16 mouse cellular contexts compared by ENCODE assay signal in genomic region chr4:141106526-141107183, GRCm38 (mm10). TPM values are rescaled to one million over a fixed set of nuclear protein-coding genes. Genes with fewer than 3 reads are reported as not detected.
"Had no signal": no experiment of that assay in that cellular context is flagged by ENCODE, and none has a peak within 500 bp of the region (broad histone marks: within the 10 kb centered on the region; RNA-seq: fewer than 3 reads in every experiment).

No protein-coding gene starts in this region.

- H3K4me2 ChIP-seq: liver, embryonic 13.5 days; neural tube, embryonic 15.5 days had no signal

- H3K9me3 ChIP-seq: liver, embryonic 13.5 days; neural tube, embryonic 15.5 days had no signal

- H3K4me1 ChIP-seq: liver, embryonic 13.5 days; neural tube, embryonic 15.5 days had no signal

- DNase-seq: kidney, adult 11 months; kidney, adult 9 months; kidney, postnatal 10 days; kidney, postnatal 4 days; left cerebral cortex, postnatal 4 days; liver; liver, embryonic 13.5 days; lung, adult 18-20 months; midbrain, embryonic 14.5 days; right cerebral cortex, adult 18-20 months; right cerebral cortex, postnatal 25 days; thymus, adult 18-20 months; thymus, postnatal 36 days had no signal

- H3K4me3 ChIP-seq: liver, embryonic 13.5 days; neural tube, embryonic 15.5 days had no signal

- H3K27ac ChIP-seq: liver, embryonic 13.5 days; neural tube, embryonic 15.5 days had no signal

- H3K9ac ChIP-seq: liver, embryonic 13.5 days; neural tube, embryonic 15.5 days had no signal

- H3K27me3 ChIP-seq: liver, embryonic 13.5 days; neural tube, embryonic 15.5 days had no signal

RNA-seq across cellular contexts. Expression of gene Spata21, which starts 18.5 kb away (rescaled TPM):
- total RNA-seq: megakaryocyte-erythroid progenitor cell, adult 5-6 weeks; monocyte, adult 5-6 weeks had no signal
- polyA plus RNA-seq: liver, embryonic 13.5 days; midbrain, embryonic 14.5 days had no signal
